Mouse (Mus musculus) cerebellum, adult 2 months (tissue): Measurements from ENCODE around the gene Nelfb.

Experiments used
- CTCF ChIP-seq: fragments of 200-500 bp; IDR thresholded peaks from 2 replicates; pipeline ENCODE4 v1.5.1; 2011; ENCODE audit warnings: low read depth, mild to moderate bottlenecking, control low read depth, low read length, moderate library complexity, borderline replicate concordance; ENCODE audit not compliant: insufficient read depth
- POLR2A ChIP-seq: fragments of 200-500 bp; IDR thresholded peaks from 2 replicates; pipeline ENCODE4 v1.6.1; 2011; ENCODE audit warnings: low read length, control low read depth, borderline replicate concordance; ENCODE audit not compliant: insufficient read depth

DNA sequence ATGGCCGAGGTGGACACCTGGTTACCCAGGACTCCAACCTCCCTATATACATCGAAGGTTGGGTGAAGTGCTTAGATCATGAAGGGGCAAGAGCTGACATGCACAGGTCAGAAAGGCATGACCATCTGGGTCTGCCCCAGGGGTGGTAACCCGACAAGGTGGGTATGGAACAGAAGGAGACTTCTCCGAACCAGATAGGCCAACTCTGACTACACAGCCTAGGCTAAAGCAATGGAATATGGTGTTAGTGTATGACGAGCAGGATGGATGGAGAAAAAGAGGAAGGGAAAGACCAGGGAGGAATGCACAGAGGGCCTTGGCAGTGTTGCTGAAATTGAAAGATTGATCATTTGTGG, 24.7 kb downstream of the Nelfb start:
- TF ChIP-seq CTCF (no peak), POLR2A (no peak)
